Comparison of ENCODE assay signal across 19 mouse cellular contexts in genomic region chr9:57229726-57230125, GRCm38 (mm10). TPM values are rescaled to one million over a fixed set of nuclear protein-coding genes. Genes with fewer than 3 reads are reported as not detected.
DNase-seq lines count a peak whose midpoint lies in the region; TF ChIP-seq lines count a peak whose summit lies in the region.
"Had no signal": no experiment of that assay in that cellular context is flagged by ENCODE, and none has a peak within 500 bp of the region (broad histone marks: within the 10 kb centered on the region; RNA-seq: fewer than 3 reads in every experiment).

No protein-coding gene starts in this region.

- no peak overlapping the region for H3K4me3 ChIP-seq in C2C12 (ENCODE audit: insufficient read depth, poor library complexity, severe bottlenecking)
- H3K4me3 ChIP-seq: heart, embryonic 15.5 days; lung, embryonic 15.5 days; midbrain, embryonic 10.5 days had no signal

- peak; percentile 66 for DNase-seq in adrenal gland, postnatal 14 days
- no peak for DNase-seq in adrenal gland, adult 8-10 months
- peak; percentile 85 for DNase-seq in kidney, adult 18-20 months
- DNase-seq in kidney, postnatal 25 days: peak; percentile 80 to 86
- no peak for DNase-seq in layer of hippocampus, adult 9-11 months
- no peak for DNase-seq in urinary bladder, adult 2 months (ENCODE audit: low spot score)
- no peak for DNase-seq in retina, postnatal 1 day
- DNase-seq: cerebellum, adult 8-10 months; gastrocnemius, postnatal 36 days had no signal

- H3K27me3 ChIP-seq in C2C12 (ENCODE audit: control insufficient read depth, insufficient read depth, insufficient read length): no peaks in the 10 kb centered on the region
- H3K27me3 ChIP-seq: lung, embryonic 15.5 days had no signal

- H3K36me3 ChIP-seq in C2C12 (ENCODE audit: control insufficient read depth, insufficient read depth): no peaks in the 10 kb centered on the region
- H3K36me3 ChIP-seq: heart, embryonic 15.5 days; lung, embryonic 15.5 days; midbrain, embryonic 10.5 days had no signal

- no peaks in the 10 kb centered on the region for H3K79me2 ChIP-seq in C2C12 (ENCODE audit: control insufficient read depth, insufficient read depth)

- no peaks in the 10 kb centered on the region for H3K79me3 ChIP-seq in C2C12 (ENCODE audit: low read depth)

- no peak overlapping the region for H3ac ChIP-seq in C2C12 (ENCODE audit: control insufficient read depth, insufficient read length, low read depth)

- no peak for TF ChIP-seq CTCF in C2C12 (IDR thresholded peaks at IDR 0.05; ENCODE audit: control insufficient read depth, insufficient read depth, insufficient read length)

TF ChIP-seq in C2C12, 6 proteins besides CTCF, POLR2A, EP300 and RAD21:
- TF ChIP-seq USF1 (IDR thresholded peaks at IDR 0.05; ENCODE audit: low read depth) (peak; percentile 9), MYOD1 (IDR thresholded peaks at IDR 0.05; ENCODE audit: control insufficient read depth, insufficient read length, low read depth) (no peak)

RNA-seq across cellular contexts. Expression of gene Trcg1, which starts 6.6 kb away (rescaled TPM):
- not detected in 2 replicates for total RNA-seq in adrenal gland, postnatal 14 days (2021)
- total RNA-seq in adrenal gland, adult 8-10 months (2022): not detected
- not detected for polyA plus RNA-seq in C2C12 (2012; fragmentation: generic; extraction: Trizol)
- polyA plus RNA-seq in urinary bladder, adult 2 months (2012; rRNA removed): not detected in 2 replicates
- total RNA-seq: ES-E14; gastrocnemius, postnatal 36 days; layer of hippocampus, postnatal 14 days had no signal
- polyA plus RNA-seq: brain, embryonic 14.5 days; heart, embryonic 15.5 days; hindbrain, embryonic 11.5 days; intestine, embryonic 14.5 days; limb, embryonic 11.5 days; lung, embryonic 15.5 days; midbrain, embryonic 10.5 days had no signal

RNA-seq across cellular contexts. Expression of gene 1700017B05Rik, which starts 32.7 kb away (rescaled TPM):
- 36.2 and 45.6 TPM in 2 replicates for total RNA-seq in adrenal gland, postnatal 14 days (2021)
- 10 to 100 TPM; 41.3 to 76.8 (median 50.9) TPM for total RNA-seq in adrenal gland, adult 8-10 months (2022)
- polyA plus RNA-seq in C2C12 (2012; fragmentation: generic; extraction: Trizol): 26.2 TPM
- 4.6 and 10.7 TPM in 2 replicates for polyA plus RNA-seq in urinary bladder, adult 2 months (2012; rRNA removed)

Comparison
In these comparisons a context has a peak if more than half of its experiments do, and no peak if none do; other contexts are left out.
1. DNase-seq: peak in adrenal gland, postnatal 14 days (single experiment), kidney, adult 18-20 months (single experiment) and kidney, postnatal 25 days (2 of 2); none in adrenal gland, adult 8-10 months (single experiment), layer of hippocampus, adult 9-11 months (single experiment), urinary bladder, adult 2 months (single experiment) and retina, postnatal 1 day (single experiment).